Mouse (Mus musculus) stomach, embryonic 14.5 days (tissue): ENCODE results near the gene B4galt1. TPM values are rescaled to one million over a fixed set of nuclear protein-coding genes. Genes with fewer than 3 reads are reported as not detected.

Experiments used
- ATAC-seq: fragments of 200-750 bp; cut with Nextera tagmentation; 2 replicates; pipeline ENCODE4 v1.8.0; 2017; ENCODE audit warnings: low read depth, moderate TSS enrichment; ENCODE audit not compliant: insufficient number of reproducible peaks, insufficient read depth, low FRiP score
- H3K27ac ChIP-seq: fragments of 300-500 bp; sonication (generic); 2 replicates; pipeline ENCODE4 v1.5.1; 2014; ENCODE audit warnings: mild to moderate bottlenecking, low read length, moderate library complexity, mixed read lengths
- H3K27me3 ChIP-seq: fragments of 300-500 bp; sonication (generic); 2 replicates; pipeline ENCODE4 v1.6.1; 2014; ENCODE audit warnings: low read length, control low read depth, mixed read lengths; ENCODE audit not compliant: control insufficient read depth, insufficient read depth
- H3K36me3 ChIP-seq: fragments of 300-500 bp; sonication (generic); 2 replicates; pipeline ENCODE4 v1.6.1; 2014; ENCODE audit warnings: mild to moderate bottlenecking, control low read depth, low read length, moderate library complexity, mixed read lengths; ENCODE audit not compliant: control insufficient read depth, insufficient read depth
- H3K4me1 ChIP-seq: fragments of 300-500 bp; sonication (generic); 2 replicates; pipeline ENCODE4 v1.6.1; 2014; ENCODE audit warnings: low read length, control low read depth, mixed read lengths; ENCODE audit not compliant: control insufficient read depth, insufficient read depth
- H3K4me2 ChIP-seq: fragments of 300-500 bp; sonication (generic); replicated peaks from 2 replicates; pipeline ENCODE4 v1.6.1; 2014; ENCODE audit warnings: low read depth, low read length, control low read depth
- H3K4me3 ChIP-seq: fragments of 300-500 bp; sonication (generic); 2 replicates; pipeline ENCODE4 v1.5.1; 2014; ENCODE audit warnings: low read depth, low read length, control low read depth
- H3K9ac ChIP-seq: fragments of 300-500 bp; sonication (generic); replicated peaks from 2 replicates; pipeline ENCODE4 v1.6.1; 2014; ENCODE audit warnings: low read depth, mild to moderate bottlenecking, control low read depth, low read length, moderate library complexity, mixed read lengths
- H3K9me3 ChIP-seq: fragments of 300-500 bp; sonication (generic); 2 replicates; pipeline ENCODE4 v1.6.1; 2016; ENCODE audit warnings: low read depth, low read length, control low read depth; ENCODE audit not compliant: control insufficient read depth
- WGBS: fragments of 180-500 bp; shearing (Covaris S2); extraction: QIAGEN DNeasy Blood & Tissue Kit; methylation state at CpG from one replicate; pipeline ENCODE4 v1.1.7; 2014; 5-methylcytosine and 5-hydroxymethylcytosine counted together
- polyA plus RNA-seq: library from polyadenylated mRNA; unstranded; fragments of >200 nt; fragmentation: Nextera tagmentation; extraction: Ambion mirVana; gene quantifications from 2 replicates; pipeline ENCODE4 v1.2.1, GENCODE M21; 2014

Gene B4galt1
- polyA plus RNA-seq, 1 experiment from 2014 or later, result 55.6 TPM

DNA sequence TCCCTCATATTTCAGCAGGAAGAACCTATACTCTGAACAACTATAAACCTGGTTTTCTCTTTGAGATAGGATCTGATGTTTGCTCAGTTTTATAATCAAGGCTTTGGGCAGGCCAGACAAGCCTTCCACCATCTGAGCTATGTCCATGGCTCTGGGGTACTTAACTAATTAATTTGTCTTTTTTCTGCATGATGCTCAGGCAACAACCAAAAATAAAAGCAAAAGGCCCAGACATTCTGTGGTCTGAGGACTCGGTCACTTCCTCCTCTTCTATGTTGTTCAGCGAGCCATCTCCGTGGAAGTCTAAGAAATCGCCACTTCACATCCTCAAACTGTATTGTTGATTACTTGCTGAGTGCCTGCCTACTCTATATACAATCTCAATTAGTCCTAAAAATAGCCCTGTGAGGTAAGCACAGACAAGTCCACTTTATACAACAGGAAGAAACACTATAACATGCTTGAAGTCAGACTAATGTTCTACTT lies 2.0 kb downstream of the B4galt1 start:
- peak overlapping the region; percentile 87 for H3K4me3 ChIP-seq
- peak overlapping the region; percentile 93; the same call in 1 of the 2 replicates for H3K9ac ChIP-seq
- H3K4me1 ChIP-seq, result peaks cover 35% of the 10 kb centered on the region
- ATAC-seq, result no peak
- peak overlapping the region; percentile 96 for H3K27ac ChIP-seq
- 33% methylated on average over 4 of the region's 4 CpGs for WGBS
- no peaks in the 10 kb centered on the region for H3K9me3 ChIP-seq
- H3K4me2 ChIP-seq, result peak overlapping the region; percentile 90
- peaks cover 3% of the 10 kb centered on the region; the same call in 1 of the 2 replicates for H3K36me3 ChIP-seq
- no peaks in the 10 kb centered on the region for H3K27me3 ChIP-seq

DNA sequence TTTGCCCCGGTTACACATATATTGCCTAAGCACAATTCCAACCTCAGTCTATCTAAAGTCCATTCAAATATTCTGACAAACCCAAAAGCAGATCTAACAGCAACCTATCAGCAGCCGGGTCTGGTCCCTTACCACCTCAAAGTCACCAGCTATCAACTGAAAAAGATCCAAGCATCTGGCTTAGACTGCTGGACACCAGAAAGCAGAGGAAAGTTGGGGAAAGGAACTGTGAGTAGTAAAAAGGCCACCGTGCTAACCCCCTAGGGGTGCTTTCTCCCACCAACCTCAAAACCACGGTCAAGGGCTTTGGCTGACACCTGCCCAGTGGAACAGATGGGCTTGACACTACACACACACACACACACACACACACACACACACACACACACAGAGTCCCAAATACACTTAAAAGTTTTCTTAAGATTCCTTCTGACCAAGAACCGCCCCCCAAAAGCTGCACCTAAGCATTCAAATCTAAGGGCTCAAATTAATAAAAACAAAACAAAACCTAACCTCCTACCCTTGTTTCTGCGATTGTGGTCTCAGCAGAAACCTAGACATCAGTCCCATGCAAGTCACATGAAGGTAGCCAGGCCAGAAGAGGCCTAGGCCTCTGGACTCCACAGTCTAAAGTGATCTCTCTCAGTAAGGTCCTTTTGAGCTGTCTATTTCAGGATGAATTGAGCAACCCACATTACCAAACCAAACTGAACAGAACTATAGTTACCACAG lies 2.6 kb downstream of the B4galt1 start:
- Histone ChIP-seq H3K4me1 (peaks cover 41% of the 10 kb centered on the region), H3K4me2 (peak overlapping the region; percentile 90), H3K9ac (0 out of 2 replicates have a peak overlapping the region, but pooled peaks have one; percentile 93), H3K36me3 (peaks cover 3% of the 10 kb centered on the region; the same call in 1 of the 2 replicates), H3K4me3 (peak overlapping the region; percentile 87), H3K27me3 (no peaks in the 10 kb centered on the region), H3K27ac (peak overlapping the region; percentile 96; the same call in 1 of the 2 replicates), H3K9me3 (no peaks in the 10 kb centered on the region)
- 73% methylated on average over 6 of the region's 6 CpGs for WGBS
- no peak for ATAC-seq

DNA sequence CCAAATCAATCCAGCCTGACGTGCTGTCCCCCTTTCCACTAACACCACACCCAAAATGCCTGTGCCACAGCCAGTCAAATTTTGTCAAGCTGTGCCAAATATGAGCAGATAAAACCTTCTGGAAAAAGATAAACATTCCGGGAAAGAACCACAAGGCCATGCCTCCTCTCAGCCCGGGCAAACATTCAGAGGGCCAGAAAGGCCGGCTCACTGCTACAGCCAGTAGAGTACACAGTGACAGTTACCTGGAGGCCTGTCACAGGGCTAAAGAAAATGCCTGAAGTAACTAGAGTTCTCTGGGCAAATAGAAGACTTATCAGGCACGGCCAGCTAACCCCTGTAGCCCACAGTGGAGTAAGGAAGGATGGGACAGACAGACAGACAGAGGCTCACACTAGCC lies 3.2 kb downstream of the B4galt1 start:
- H3K27ac ChIP-seq, result no peak overlapping the region
- peak overlapping the region; percentile 90 for H3K4me2 ChIP-seq
- H3K4me1 ChIP-seq, result peaks cover 47% of the 10 kb centered on the region
- H3K27me3 ChIP-seq, result no peaks in the 10 kb centered on the region
- WGBS, result 35% methylated on average over 5 of the region's 5 CpGs
- no peak for ATAC-seq
- H3K9me3 ChIP-seq, result no peaks in the 10 kb centered on the region
- H3K4me3 ChIP-seq, result peak overlapping the region; percentile 87; the same call in 1 of the 2 replicates
- 0 out of 2 replicates have a peak overlapping the region, but pooled peaks have one; percentile 14 for H3K9ac ChIP-seq
- peaks cover 3% of the 10 kb centered on the region; the same call in 1 of the 2 replicates for H3K36me3 ChIP-seq

DNA sequence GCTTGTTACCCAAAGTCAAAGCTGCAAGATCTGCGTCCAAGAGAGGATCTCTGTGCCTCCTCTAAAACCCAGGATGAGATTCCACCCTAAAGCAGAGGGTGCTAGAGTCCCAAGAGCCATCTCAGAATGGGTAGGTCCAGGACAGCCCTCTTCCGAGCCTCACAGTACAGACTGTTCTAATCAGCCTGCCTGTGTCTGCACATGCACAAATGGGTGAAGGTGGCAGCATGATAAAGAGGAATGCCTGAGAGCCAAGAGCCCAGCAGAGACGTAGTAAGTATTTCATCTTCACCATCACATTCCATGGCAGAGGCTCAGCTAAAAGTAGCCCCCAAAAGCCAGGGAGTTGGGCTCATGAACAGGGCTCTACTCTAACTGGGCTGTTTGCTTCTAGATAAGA lies 4.3 kb downstream of the B4galt1 start:
- WGBS, result 77% methylated on average over 3 of the region's 3 CpGs
- Histone ChIP-seq H3K36me3 (peaks cover 3% of the 10 kb centered on the region; the same call in 1 of the 2 replicates), H3K4me1 (peaks cover 52% of the 10 kb centered on the region), H3K4me3 (no peak overlapping the region), H3K27me3 (no peaks in the 10 kb centered on the region), H3K9me3 (no peaks in the 10 kb centered on the region), H3K9ac (no peak overlapping the region), H3K4me2 (no peak overlapping the region), H3K27ac (no peak overlapping the region)
- ATAC-seq, result no peak

DNA sequence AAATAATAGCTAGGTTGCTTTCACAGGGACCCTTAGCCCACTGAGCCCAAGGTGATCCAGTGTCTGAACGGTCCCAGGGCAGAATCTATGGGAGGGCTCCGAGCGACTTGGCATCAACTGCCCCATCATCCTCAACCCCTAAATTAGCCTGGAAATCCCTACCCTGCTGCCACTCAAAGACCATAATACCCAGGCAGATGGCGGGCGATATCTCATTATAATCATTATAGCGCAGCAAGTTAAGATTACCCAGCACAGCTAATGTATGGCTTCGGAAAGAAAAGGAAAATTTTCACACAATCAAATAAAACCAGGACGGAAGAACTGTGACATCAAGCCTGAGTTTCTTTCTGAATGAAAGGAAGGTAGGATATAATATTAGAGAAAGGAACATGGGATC lies 5.6 kb downstream of the B4galt1 start:
- H3K4me2 ChIP-seq, result no peak overlapping the region
- no peaks in the 10 kb centered on the region for H3K27me3 ChIP-seq
- H3K27ac ChIP-seq, result no peak overlapping the region
- peaks cover 3% of the 10 kb centered on the region; the same call in 1 of the 2 replicates for H3K36me3 ChIP-seq
- H3K4me1 ChIP-seq, result peaks cover 61% of the 10 kb centered on the region
- H3K4me3 ChIP-seq, result no peak overlapping the region
- no peak overlapping the region for H3K9ac ChIP-seq
- no peak for ATAC-seq
- WGBS, result 95% methylated on average over 8 of the region's 8 CpGs
- H3K9me3 ChIP-seq, result no peaks in the 10 kb centered on the region

DNA sequence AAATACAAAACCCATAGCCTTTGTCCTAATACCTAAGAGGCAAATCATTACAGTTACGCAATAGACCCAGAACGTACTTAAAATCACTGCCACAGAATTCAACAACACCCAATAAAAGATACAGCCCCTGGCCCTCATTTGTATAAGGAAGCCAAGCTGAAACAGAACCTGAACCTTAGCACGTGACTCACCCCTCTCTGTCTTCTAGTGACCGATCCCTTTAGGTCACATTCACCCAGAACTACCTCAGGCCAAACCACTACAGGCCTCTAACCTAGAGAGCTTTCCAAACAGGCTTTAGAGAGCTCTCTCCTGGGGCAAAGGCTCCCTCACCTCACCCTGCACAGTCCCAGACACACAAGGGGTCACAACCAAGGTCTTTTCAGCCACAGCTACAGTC lies 6.6 kb downstream of the B4galt1 start:
- H3K4me2 ChIP-seq, result no peak overlapping the region
- peaks cover 62% of the 10 kb centered on the region for H3K4me1 ChIP-seq
- H3K4me3 ChIP-seq, result no peak overlapping the region
- ATAC-seq, result no peak
- H3K36me3 ChIP-seq, result peaks cover 3% of the 10 kb centered on the region; the same call in 1 of the 2 replicates
- H3K27ac ChIP-seq, result no peak overlapping the region; the same call in 1 of the 2 replicates
- H3K9me3 ChIP-seq, result no peaks in the 10 kb centered on the region
- 78% methylated on average over 4 of the region's 4 CpGs for WGBS
- no peaks in the 10 kb centered on the region for H3K27me3 ChIP-seq
- H3K9ac ChIP-seq, result no peak overlapping the region

DNA sequence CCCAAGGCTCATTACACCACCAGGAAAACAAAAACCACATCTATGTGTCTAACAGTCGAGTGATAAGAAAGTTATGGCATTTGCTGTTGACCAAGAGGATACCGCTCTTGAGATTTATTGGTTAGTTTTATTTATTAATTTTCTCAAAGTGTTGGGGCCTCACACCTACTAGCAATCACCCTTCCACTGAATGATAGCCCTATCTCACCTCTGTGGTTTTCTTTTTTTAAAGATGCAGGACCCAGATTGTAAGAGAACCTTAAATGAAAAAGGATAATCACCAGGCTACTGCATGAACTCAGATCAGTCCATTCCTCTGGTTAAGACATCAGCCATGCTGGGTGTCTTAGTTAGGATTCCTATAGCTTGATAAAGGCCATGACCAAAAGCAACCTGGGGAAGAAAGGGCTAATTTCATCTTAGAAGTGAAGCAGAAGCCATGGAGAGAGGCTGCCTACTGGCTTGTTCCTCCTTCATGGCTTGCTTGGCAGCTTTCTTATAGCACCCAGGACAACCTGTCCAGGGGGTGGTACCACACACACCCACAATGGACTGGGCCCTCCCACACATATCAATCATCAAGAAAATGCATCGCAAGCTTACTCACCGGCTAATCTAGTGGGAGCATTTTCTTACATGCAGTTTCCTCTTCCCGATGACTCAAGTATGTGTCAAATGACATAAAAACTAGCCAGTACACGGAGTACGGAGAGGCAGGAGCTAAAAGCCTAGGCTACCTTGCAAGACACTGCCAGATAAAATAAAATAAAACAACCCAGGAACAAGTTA lies 7.5 kb downstream of the B4galt1 start:
- peaks cover 58% of the 10 kb centered on the region for H3K4me1 ChIP-seq
- peaks cover 3% of the 10 kb centered on the region; the same call in 1 of the 2 replicates for H3K36me3 ChIP-seq
- peak; percentile 35 for ATAC-seq
- H3K4me3 ChIP-seq, result no peak overlapping the region
- H3K9me3 ChIP-seq, result no peaks in the 10 kb centered on the region
- H3K9ac ChIP-seq, result no peak overlapping the region
- no peaks in the 10 kb centered on the region for H3K27me3 ChIP-seq
- peak overlapping the region; percentile 89; the same call in 1 of the 2 replicates for H3K27ac ChIP-seq
- H3K4me2 ChIP-seq, result no peak overlapping the region
- WGBS, result 58% methylated on average over 7 of the region's 7 CpGs
